Mouse (Mus musculus) hematopoietic stem cell, adult 5-6 weeks (primary cell): ENCODE measurements around the gene Bbs5. TPM values are rescaled to one million over a fixed set of nuclear protein-coding genes. Genes with fewer than 3 reads are reported as not detected.
A peak's percentile ranks its signal among the peaks of the same experiment; 100 is the strongest.
"Not testable (repeated sequence)": the region's sequence is repeated elsewhere in the genome, so short reads cannot be mapped to it uniquely, and the experiment has no call there.

Source experiments
- ATAC-seq, 2 experiments: fragments of 125-278 bp in 1 of 2; replicated peaks in 1 of 2; 2 replicates each; pipeline ENCODE4 v1.8.0; 2016 to 2017; ENCODE audit warnings: inconsistent platforms in 2 of 2, mild to moderate bottlenecking in 2 of 2, moderate number of reproducible peaks in 2 of 2, low read depth in 1 of 2, moderate TSS enrichment in 1 of 2; ENCODE audit not compliant: low FRiP score in 2 of 2, poor library complexity in 2 of 2, severe bottlenecking in 2 of 2, insufficient read depth in 1 of 2, low TSS enrichment in 1 of 2
- total RNA-seq: library from RNA; stranded (forward); fragments of 172-1452, 232-1000 nt; gene quantifications from 2 replicates; pipeline ENCODE4 v1.2.3, GENCODE M21; 2017

Bbs5 gene
- 6.3 TPM in 2 replicates for total RNA-seq

GRCm38 (mm10) chr2:69646726-69647490 lies at the start of gene Bbs5:
TSS of gene Bbs5 (plus strand) at chr2:69647171.
- peak; percentile 91 for ATAC-seq

- ATAC-seq, result no peak
Observed at GRCm38 (mm10) chr2:69603726-69604393, 43.1 kb upstream of the Bbs5 start.

- no peak for ATAC-seq
Observed at GRCm38 (mm10) chr2:69606621-69607020, 40.4 kb upstream of the Bbs5 start.

- no peak for ATAC-seq
Observed at GRCm38 (mm10) chr2:69612237-69612636, 34.7 kb upstream of the Bbs5 start.

- no peak for ATAC-seq
Observed at GRCm38 (mm10) chr2:69612716-69613115, 34.3 kb upstream of the Bbs5 start.

- ATAC-seq, result peak in 1 of 2 experiments; percentile 62; a peak in 2 of 4 replicates
Observed at GRCm38 (mm10) chr2:69613237-69613636, 33.7 kb upstream of the Bbs5 start.

- no peak for ATAC-seq
Observed at GRCm38 (mm10) chr2:69618336-69618735, 28.6 kb upstream of the Bbs5 start.

GRCm38 (mm10) chr2:69619286-69619685 lies 27.7 kb upstream of the Bbs5 start:
- ATAC-seq, result no peak

- no peak for ATAC-seq
Observed at GRCm38 (mm10) chr2:69629215-69629614, 17.8 kb upstream of the Bbs5 start.

GRCm38 (mm10) chr2:69629914-69630313 lies 17.1 kb upstream of the Bbs5 start:
- ATAC-seq, result no peak

- no peak for ATAC-seq
Observed at GRCm38 (mm10) chr2:69630792-69631191, 16.2 kb upstream of the Bbs5 start.

- ATAC-seq, result peak in 1 of 2 experiments; percentile 62; a peak in 1 of 4 replicates
Observed at GRCm38 (mm10) chr2:69631449-69631848, 15.5 kb upstream of the Bbs5 start.

- ATAC-seq, result peak; percentile 83 to 86
Observed at GRCm38 (mm10) chr2:69635064-69635701, 11.8 kb upstream of the Bbs5 start.

- peak in 1 of 2 experiments; percentile 48; a peak in 1 of 4 replicates for ATAC-seq
Observed at GRCm38 (mm10) chr2:69635807-69636206, 11.2 kb upstream of the Bbs5 start.

GRCm38 (mm10) chr2:69637989-69638388 lies 9.0 kb upstream of the Bbs5 start:
- ATAC-seq, result not testable (repeated sequence)

GRCm38 (mm10) chr2:69640100-69640499 lies 6.9 kb upstream of the Bbs5 start:
- ATAC-seq, result no peak

GRCm38 (mm10) chr2:69644968-69645617 lies 1.9 kb upstream of the Bbs5 start:
- ATAC-seq, result no peak

- no peak for ATAC-seq
Observed at GRCm38 (mm10) chr2:69649716-69650115, 2.7 kb downstream of the Bbs5 start.
